Mouse (Mus musculus): Measurements from ENCODE around the gene Ube3c.

Ube3c gene

DNA sequence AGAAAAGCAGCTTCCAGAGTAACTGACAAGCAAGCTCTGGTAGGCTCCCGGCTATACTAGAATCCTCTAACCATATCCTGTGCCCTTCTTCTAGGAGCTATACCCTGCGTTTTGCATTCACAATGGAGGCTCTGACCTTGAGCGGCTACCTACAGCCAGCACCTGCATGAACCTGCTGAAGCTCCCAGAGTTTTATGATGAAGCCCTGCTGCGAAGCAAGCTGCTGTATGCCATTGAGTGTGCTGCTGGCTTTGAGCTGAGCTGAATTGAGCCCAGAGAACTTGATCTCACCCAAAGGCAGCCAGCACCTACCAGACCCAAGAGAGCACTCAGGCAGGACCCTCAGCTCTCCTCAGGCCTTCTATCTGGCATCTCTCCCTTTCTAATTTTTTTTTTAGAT, 105.3 kb downstream of the Ube3c start:
- no peak for DNase-seq (ENCODE audit: low read depth)

DNA sequence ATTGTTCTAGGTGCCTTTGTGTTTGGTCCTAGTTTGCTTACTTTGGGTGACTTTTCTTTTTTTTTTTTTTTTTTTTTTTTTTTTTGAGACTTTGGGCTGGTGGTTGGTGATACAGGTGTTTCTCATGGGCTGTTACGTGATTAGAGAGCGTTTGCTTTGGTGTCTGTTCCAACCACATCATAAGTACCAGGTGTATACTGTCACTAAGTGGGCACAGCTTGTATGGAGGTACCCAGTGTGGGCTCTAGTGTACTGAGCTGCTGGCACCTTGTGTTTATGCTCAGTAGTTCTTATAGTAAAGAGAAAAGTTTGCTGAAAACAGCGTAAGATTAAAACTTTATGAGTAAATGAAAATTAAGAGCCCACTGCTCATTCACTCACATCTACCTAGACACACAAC, 107.4 kb downstream of the Ube3c start:
- no peak for DNase-seq (ENCODE audit: low read depth)

DNA sequence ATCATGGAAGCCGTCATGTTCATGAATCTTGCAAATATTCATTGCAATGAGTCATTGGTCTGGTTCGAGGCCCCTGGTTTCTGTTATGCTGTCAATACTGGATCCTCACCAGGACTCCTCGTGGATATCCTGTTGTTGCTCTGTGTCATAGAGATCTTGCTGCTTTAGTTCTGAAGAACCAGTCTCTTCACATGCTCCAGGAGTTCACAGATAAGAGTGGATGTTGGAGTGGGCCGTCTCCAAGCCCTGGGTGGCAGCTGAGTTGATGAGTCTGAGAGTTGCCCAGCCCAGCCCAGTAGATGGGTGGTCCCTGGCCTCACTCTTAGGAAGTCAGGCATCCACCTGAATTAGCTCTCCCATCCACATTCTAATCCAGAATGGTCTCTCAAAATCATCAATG, 116.0 kb downstream of the Ube3c start:
- DNase-seq (ENCODE audit: low read depth), result no peak

DNA sequence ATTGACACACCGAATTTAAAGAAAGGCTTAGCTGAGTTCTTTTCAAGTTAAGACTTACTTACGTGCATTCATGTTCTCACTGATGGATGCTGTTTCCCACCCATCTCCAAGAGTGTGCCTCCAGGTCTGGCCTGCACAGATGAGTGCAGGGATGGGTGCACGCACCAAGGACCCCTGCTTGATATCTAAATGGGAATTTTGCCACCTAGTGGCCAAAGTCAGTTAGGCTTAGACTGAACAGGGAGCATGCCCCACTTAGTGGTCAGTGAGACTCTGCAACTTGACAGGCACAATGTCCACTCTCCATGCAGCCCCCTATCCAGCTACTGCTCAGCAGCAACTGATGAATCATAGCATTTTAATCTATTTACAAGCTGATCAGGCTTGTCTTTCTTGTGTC, 118.6 kb downstream of the Ube3c start:
- DNase-seq (ENCODE audit: low read depth), result peak; percentile 24

DNA sequence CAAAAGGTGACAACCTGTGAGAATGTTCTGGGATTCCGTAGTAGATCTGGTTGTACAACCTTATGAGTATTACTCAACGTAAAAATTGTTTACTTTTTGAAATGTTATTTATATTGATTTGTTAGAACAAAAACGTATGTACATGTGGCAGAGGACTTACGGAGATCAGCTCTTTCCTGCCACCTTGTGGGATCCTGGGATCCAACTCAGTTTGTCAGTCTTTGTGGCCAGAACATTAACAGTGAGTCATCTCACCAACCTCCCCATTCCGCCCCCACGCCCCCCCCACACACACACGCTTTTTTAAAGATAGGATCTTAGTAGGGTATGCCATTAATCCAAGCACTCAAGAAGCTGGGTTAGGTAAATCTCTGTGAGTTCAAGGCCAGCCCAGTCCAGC, 119.3 kb downstream of the Ube3c start:
- DNase-seq (ENCODE audit: low read depth), result no peak

DNA sequence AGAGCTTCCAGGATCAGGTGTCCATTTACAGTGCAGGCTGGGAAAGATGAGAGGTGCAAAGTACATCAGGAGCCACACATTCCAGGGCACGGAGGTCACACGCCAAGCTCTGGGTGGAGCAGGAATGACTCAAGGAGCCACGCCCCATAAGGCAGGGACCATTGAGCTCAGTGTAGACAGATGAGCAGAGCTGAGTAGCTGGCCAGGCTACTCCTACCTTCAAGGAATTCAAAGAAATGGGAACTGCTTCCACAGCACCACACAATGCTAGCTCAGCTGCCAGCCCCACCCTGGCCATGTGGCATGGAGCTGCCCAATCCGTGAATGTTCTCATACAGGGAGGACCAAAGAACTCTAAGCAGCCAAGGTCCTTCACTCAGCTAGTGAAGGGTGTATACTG, 129.5 kb downstream of the Ube3c start:
- no peak for DNase-seq (ENCODE audit: low read depth)

DNA sequence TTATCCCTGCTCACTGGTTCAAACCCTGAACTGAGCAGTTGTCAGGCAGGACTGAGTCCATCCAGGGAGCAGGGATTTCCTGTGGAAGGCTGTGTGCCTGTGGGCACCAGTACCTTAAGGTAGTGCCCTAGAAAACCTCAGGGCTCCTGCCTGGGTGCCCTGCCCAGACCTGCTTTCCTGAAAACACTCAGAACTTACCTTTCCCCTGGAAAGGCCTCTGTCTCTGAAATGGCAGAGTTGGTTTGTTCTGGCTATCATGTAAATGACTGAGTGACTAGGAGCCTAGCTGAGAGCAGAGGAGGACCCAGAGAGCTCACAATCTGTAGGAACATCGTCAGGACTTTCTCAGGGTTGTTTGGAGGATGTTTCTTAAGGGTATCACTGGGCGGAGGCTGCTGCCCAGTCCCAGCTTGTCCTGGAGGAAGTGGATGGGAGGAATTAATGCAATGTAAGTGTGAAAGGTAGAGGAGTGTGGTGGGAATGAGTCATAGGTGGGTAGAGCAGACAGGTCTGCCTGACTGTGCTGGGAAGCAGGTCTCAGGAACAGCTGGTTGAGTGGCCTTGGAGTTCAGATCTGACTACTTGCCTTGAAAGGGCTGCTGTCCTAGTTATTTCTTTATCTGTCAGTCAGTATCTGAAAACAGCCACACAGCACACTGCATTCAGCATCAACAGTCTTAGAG, 130.6 kb downstream of the Ube3c start:
- DNase-seq (ENCODE audit: low read depth), result no peak

DNA sequence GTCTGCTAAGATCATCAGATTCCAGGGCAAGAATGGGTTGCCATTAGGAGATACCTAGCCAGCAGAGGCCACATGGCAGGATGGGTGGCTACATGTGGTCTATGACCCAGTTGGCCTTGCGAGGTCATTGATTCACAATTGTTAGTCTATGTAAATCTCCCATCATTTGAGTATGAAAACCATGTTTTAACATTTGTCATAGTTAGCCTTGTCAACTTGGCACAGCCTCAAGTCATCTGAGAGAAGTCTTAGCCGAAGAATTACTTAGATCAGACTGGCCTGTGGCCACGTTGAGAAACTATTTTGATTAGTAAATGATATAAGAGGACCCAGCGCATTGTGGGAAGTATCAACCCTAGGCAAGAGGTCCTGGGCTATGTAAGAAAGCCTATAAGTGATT, 138.2 kb downstream of the Ube3c start:
- no peak for DNase-seq (ENCODE audit: low read depth)

DNA sequence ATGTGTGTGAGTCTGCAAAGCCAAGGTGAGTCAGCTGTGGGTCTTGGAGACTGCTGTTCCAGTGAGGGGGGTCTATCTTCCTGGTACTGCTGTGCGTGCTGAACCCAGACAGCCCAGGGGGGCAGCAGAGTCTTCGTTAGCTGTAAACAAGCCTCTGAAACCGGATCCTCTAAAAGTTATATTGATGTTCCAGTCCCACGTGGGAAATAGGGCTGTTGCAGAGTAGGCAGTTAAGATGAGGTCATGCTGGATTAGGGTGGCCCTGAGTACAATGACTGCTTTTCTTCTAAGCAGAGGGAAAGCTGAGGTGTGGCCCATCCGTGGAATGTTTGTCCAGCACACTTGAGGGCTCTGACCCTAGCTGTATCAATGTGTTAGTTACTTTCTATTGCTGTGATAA, 139.2 kb downstream of the Ube3c start:
- no peak for DNase-seq (ENCODE audit: low read depth)

DNA sequence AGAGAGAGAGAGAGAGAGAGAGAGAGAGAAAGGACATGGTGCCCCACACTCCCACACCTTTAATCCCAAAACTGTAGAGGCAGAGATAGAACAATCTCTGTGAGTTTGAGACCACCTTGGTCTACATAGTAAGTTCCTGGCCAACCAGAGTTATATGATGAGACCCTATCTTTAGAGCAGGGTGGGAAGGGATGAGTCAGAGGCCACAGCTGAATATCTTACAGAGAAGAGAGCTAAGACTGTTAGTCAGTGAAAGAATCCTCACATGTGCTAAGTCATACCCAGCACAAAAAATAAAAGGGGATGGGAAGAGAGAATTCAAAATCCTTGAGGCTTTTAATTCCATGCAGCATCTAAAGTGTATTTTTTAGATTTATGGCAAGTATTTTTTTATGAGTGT, 142.6 kb downstream of the Ube3c start:
- no peak for DNase-seq (ENCODE audit: low read depth)

DNA sequence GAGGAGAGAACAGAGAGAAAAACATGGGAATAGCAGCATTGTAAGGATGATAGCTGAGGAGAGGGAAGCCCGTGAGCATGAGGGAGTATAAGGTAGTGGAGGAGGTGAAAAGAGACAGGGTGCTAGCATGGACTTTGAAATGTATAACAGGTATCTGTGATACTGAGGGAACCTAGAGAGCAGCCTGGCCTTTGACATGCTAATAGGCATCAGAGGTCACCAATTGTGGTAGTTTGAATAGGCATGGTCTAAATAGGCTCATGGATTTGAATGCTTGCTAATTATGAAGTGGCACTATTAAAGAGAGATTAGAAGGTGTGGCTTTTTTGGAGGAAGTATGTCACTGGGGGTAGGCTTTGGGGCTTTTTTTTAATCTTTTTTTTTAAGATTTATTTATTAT, 143.9 kb downstream of the Ube3c start:
- no peak for DNase-seq (ENCODE audit: low read depth)

DNA sequence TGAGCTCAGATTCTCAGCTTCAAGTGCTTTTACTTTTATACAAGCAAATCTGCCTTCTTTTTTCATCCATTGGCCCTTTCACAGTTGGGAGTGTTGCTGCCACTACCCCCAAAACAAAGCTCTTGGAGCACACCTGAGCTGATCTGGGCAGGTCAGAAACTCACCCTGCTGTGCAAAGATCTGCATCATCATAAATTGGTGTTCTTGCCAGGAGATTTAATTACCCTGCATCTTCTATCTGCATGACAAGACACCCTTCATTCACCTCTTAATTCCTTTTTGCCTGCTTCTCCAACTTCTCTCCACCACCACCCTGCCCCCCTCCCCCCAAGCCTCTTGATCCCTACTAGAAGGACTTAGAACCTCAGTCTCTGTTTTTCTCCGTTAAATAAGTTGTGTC, 152.1 kb downstream of the Ube3c start:
- DNase-seq (ENCODE audit: low read depth), result no peak

DNA sequence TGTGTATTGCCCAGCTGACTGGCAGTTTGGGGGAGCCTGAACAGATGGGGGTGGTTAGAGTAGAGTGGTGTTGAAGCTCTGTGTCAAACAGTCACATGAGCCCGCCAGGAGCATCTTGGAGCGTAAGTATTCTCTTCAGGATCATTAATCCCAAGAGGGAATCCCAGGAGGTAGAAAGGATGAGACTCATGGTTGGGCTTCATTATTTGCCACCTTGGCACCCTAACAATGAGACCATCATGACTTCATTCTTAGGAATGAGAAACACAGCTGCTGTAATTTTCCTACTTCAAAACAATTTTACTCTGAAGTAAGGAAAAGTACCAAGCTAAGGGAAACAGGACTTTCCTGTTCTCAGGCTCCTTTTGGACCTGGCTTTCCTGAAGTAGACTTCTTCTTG, 156.3 kb downstream of the Ube3c start:
- no peak for DNase-seq (ENCODE audit: low read depth)

Measured in c-Kit-positive CD71-negative TER-119-negative erythroid progenitor cells, embryonic 14.5 days (primary cell).